Mouse (Mus musculus) kidney, embryonic 14.5 days (tissue): ENCODE measurements around the gene Rab11fip5. TPM values are rescaled to one million over a fixed set of nuclear protein-coding genes. Genes with fewer than 3 reads are reported as not detected.

Source experiments
- ATAC-seq: fragments of 200-750 bp; cut with Nextera tagmentation; 2 replicates; pipeline ENCODE4 v1.8.0; 2017; ENCODE audit warnings: moderate number of reproducible peaks, mild to moderate bottlenecking, moderate TSS enrichment, moderate library complexity; ENCODE audit not compliant: low FRiP score, low TSS enrichment
- H3K27ac ChIP-seq: fragments of 300-500 bp; sonication (generic); 2 replicates; pipeline ENCODE4 v1.5.1; 2014; ENCODE audit warnings: low read depth, mild to moderate bottlenecking, low read length, moderate library complexity, mixed read lengths
- H3K27me3 ChIP-seq: fragments of 300-500 bp; sonication (generic); 2 replicates; pipeline ENCODE4 v1.6.1; 2014; ENCODE audit warnings: mild to moderate bottlenecking, low read length; ENCODE audit not compliant: control insufficient read depth, insufficient read depth
- H3K36me3 ChIP-seq: fragments of 300-500 bp; sonication (generic); 2 replicates; pipeline ENCODE4 v1.6.1; 2014; ENCODE audit warnings: low read length, mixed read lengths; ENCODE audit not compliant: control insufficient read depth, insufficient read depth
- H3K4me1 ChIP-seq: fragments of 300-500 bp; sonication (generic); 2 replicates; pipeline ENCODE4 v1.6.1; 2014; ENCODE audit warnings: low read length, mixed read lengths; ENCODE audit not compliant: control insufficient read depth, insufficient read depth
- H3K4me2 ChIP-seq: fragments of 300-500 bp; sonication (generic); replicated peaks from 2 replicates; pipeline ENCODE4 v1.6.1; 2014; ENCODE audit warnings: low read depth, mild to moderate bottlenecking, low read length
- H3K4me3 ChIP-seq: fragments of 300-500 bp; sonication (generic); 2 replicates; pipeline ENCODE4 v1.5.1; 2014; ENCODE audit warnings: mild to moderate bottlenecking, low read length
- H3K9ac ChIP-seq: fragments of 300-500 bp; sonication (generic); 2 replicates; pipeline ENCODE4 v1.6.1; 2014; ENCODE audit warnings: low read depth, mild to moderate bottlenecking, low read length, moderate library complexity
- H3K9me3 ChIP-seq: fragments of 300-500 bp; sonication (generic); 2 replicates; pipeline ENCODE4 v1.6.1; 2016; ENCODE audit warnings: low read length; ENCODE audit not compliant: control insufficient read depth
- WGBS: fragments of 180-500 bp; shearing (Covaris S2); extraction: QIAGEN DNeasy Blood & Tissue Kit; methylation state at CpG from one replicate; pipeline ENCODE4 v1.1.7; 2014; 5-methylcytosine and 5-hydroxymethylcytosine counted together
- polyA plus RNA-seq: library from polyadenylated mRNA; unstranded; fragments of >200 nt; fragmentation: Nextera tagmentation; extraction: Ambion mirVana; gene quantifications from 2 replicates; pipeline ENCODE4 v1.2.1, GENCODE M21; 2014

Gene Rab11fip5
- polyA plus RNA-seq, 1 experiment from 2014 or later, result 9.0 TPM

DNA sequence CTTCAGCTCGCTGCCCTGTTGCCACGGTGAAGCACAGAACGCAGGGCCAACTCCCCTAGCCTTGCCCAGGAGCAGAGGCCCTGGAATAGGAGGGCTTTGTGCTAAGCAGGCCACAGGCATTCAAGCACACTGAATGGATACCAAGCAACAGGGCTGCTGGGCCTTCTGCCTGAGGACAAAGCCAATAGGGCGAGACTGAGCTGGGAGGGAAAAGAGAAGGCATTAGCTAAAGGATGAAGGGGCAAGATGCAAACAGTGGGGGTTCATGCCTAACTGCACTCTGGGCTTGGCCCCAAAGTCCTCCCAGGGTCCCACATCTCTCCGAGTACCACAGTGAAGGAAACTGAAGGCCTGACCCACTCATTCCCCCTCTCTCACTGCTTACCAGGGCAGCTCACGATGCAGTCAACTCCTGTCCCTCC, 54.0 kb downstream of the Rab11fip5 start:
- no peak overlapping the region for H3K27ac ChIP-seq
- H3K9me3 ChIP-seq, result no peaks in the 10 kb centered on the region
- H3K36me3 ChIP-seq, result no peaks in the 10 kb centered on the region
- no peak overlapping the region for H3K4me2 ChIP-seq
- H3K9ac ChIP-seq, result no peak overlapping the region
- no peaks in the 10 kb centered on the region for H3K4me1 ChIP-seq
- 80% methylated on average over 6 of the region's 6 CpGs for WGBS
- H3K27me3 ChIP-seq, result no peaks in the 10 kb centered on the region
- no peak overlapping the region for H3K4me3 ChIP-seq
- ATAC-seq, result no peak

DNA sequence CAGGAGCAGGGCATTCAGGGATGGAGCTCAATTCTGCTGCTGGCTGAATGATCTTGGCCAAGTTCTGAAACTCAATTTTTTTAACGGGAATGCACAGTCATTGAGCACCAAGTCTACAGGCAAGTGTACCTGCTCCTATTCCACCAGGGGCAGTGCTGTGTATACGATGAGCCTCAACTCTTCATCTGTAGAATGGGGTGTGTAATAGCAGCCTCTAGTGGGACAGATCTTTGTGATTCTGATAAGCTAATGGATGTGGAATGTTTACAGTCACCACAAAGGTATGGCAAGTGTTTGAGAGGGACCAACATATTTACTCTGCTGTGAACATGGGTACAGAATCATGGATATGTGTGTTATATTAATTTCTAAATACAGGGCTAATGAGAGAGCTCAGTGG, 58.2 kb downstream of the Rab11fip5 start:
- no peak overlapping the region for H3K4me3 ChIP-seq
- no peak for ATAC-seq
- H3K9ac ChIP-seq, result no peak overlapping the region
- H3K27ac ChIP-seq, result no peak overlapping the region
- H3K4me2 ChIP-seq, result no peak overlapping the region
- WGBS, result 87% methylated on average over 2 of the region's 2 CpGs
- H3K4me1 ChIP-seq, result peaks cover 4% of the 10 kb centered on the region; the same call in 1 of the 2 replicates
- H3K9me3 ChIP-seq, result no peaks in the 10 kb centered on the region
- H3K27me3 ChIP-seq, result no peaks in the 10 kb centered on the region
- no peaks in the 10 kb centered on the region for H3K36me3 ChIP-seq

DNA sequence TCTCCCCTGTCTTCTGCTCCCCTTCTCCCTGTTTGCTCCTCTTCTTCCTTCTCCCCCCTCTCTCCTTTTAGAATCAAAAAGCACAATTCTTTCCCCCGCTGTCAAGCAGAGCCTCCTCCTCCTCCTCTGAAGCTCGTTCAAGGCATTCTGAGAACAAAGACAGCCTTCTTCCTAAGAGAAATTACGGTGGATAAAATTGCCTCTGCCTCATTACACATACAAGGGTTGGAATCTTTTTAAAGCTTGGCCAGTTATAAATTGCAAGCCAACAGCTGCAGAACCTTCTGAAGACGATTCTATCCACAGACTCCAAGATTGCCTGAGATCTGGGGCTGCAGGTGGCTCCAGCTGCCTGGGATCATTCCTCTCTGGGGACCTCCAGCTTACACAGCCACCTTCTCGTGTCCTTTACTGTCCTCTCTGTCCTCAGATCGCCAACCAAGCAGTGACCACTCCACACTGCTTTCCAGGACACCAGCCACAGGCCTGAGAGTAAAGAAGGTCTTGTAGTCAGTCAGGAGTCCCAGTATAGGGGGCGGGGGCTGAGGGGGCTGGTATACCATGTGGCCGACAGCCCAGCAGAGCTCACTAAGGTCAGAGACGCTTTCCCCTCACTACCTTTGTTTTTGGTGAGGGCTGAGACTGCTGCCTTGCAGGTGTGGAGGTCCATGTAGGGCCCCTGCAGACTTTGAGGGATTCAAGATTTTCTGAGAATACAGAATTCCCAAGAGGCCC, 60.2 kb downstream of the Rab11fip5 start:
- WGBS, result 32% methylated on average over 9 of the region's 9 CpGs
- no peaks in the 10 kb centered on the region for H3K36me3 ChIP-seq

DNA sequence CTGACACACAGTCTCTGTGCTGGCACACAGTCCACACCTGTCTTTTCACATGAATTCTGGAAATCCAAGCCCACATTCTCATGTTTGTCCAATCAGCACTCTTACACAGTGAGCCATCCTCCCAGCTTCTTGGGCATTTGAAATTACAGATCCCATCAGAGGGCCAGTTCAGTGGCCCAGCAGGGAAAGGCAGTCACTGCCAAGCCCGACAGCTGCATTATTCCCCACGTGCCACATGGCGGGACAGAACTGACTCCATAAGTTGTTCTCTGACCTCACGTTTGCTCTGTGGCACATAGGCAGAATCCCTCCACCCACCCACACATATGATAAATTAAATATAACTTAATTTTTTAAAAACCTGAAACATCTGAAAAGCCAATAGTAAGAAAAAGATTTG, 66.5 kb downstream of the Rab11fip5 start:
- no peak for ATAC-seq
- no peaks in the 10 kb centered on the region for H3K27me3 ChIP-seq
- no peak overlapping the region for H3K4me2 ChIP-seq
- H3K36me3 ChIP-seq, result no peaks in the 10 kb centered on the region
- H3K4me3 ChIP-seq, result no peak overlapping the region
- no peaks in the 10 kb centered on the region; the same call in 1 of the 2 replicates for H3K4me1 ChIP-seq
- WGBS, result 88% methylated on average over 4 of the region's 4 CpGs
- no peak overlapping the region for H3K9ac ChIP-seq
- H3K9me3 ChIP-seq, result no peaks in the 10 kb centered on the region
- no peak overlapping the region for H3K27ac ChIP-seq

More for the DNA sequence above, 60.2 kb downstream of the Rab11fip5 start:
- Histone ChIP-seq H3K4me1 (peaks cover 4% of the 10 kb centered on the region; the same call in 1 of the 2 replicates), H3K9ac (no peak overlapping the region), H3K27ac (no peak overlapping the region), H3K9me3 (no peaks in the 10 kb centered on the region), H3K4me2 (no peak overlapping the region), H3K4me3 (no peak overlapping the region), H3K27me3 (no peaks in the 10 kb centered on the region)
- no peak for ATAC-seq

DNA sequence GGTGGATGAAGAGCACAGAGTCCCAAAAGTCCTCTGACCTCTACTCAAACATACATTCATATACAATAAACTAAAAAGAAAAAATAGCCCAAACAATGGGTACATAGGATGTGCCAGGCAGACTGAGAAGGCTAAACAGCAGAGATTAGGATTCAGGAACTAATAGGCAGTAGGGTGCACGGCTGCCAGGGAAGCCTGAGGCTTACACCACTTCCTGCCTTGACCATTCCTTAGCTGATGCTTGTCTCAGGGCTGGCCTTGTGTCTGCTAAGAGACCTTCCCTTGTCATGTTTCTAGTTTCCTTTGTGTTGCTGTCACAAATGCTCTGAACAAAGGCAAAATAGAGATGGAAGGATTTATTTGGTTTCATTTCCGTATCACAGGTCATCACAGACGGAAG, 68.1 kb downstream of the Rab11fip5 start:
- H3K36me3 ChIP-seq, result no peaks in the 10 kb centered on the region

DNA sequence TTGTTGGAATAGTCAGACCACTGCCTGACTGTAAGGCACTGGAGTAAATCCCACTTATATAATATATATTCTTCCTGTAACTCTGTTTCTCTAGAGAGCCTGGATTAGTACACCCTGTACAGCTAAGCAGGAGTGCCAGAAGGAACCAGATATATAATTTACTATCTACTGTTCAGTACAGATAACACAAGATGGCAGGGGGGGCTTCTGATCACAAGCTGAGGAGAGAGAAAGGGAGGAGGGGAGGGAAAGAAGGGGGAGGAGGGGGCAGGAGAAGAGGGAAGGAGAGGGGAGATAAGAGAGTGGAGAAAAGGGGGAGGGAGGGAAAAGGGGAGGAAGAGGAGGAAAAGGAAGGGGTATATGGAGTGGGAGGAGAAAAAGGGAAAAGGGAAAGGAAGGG, 68.6 kb downstream of the Rab11fip5 start:
- no peaks in the 10 kb centered on the region for H3K9me3 ChIP-seq
- ATAC-seq, result no peak
- no peaks in the 10 kb centered on the region; the same call in 1 of the 2 replicates for H3K4me1 ChIP-seq
- H3K36me3 ChIP-seq, result no peaks in the 10 kb centered on the region
- H3K4me2 ChIP-seq, result no peak overlapping the region
- H3K27ac ChIP-seq, result no peak overlapping the region
- no peaks in the 10 kb centered on the region for H3K27me3 ChIP-seq
- H3K9ac ChIP-seq, result no peak overlapping the region
- H3K4me3 ChIP-seq, result no peak overlapping the region

More for the DNA sequence above, 68.1 kb downstream of the Rab11fip5 start:
- H3K27me3 ChIP-seq, result no peaks in the 10 kb centered on the region
- H3K9me3 ChIP-seq, result no peaks in the 10 kb centered on the region
- no peak overlapping the region for H3K27ac ChIP-seq
- ATAC-seq, result no peak
- H3K4me3 ChIP-seq, result no peak overlapping the region
- H3K4me2 ChIP-seq, result no peak overlapping the region
- WGBS, result 82% methylated on average over 3 of the region's 3 CpGs
- H3K9ac ChIP-seq, result no peak overlapping the region
- H3K4me1 ChIP-seq, result no peaks in the 10 kb centered on the region; the same call in 1 of the 2 replicates

DNA sequence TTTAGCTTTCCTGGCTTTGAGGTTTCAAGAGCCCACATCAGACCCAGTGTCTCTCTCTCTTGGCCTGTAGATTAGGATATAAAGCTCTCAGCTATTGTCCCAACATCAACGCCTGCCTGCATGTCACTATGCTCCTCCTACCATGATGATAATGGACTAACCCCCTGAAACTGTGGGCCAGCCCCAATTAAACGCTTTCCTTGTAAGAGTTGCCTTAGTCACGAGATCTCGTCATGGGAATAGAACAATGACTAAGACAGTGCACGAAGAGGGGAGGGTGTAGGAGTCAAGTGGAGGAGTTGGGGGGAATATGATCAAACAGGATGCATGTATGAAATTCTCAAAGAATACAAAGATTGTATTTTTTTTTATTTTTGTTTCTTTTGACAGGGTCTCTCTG, 69.5 kb downstream of the Rab11fip5 start:
- H3K9me3 ChIP-seq, result no peaks in the 10 kb centered on the region
- WGBS, result 87% methylated on average over 5 of the region's 5 CpGs
- H3K4me3 ChIP-seq, result no peak overlapping the region
- H3K36me3 ChIP-seq, result no peaks in the 10 kb centered on the region
- H3K27me3 ChIP-seq, result no peaks in the 10 kb centered on the region
- ATAC-seq, result no peak
- no peak overlapping the region for H3K27ac ChIP-seq
- no peak overlapping the region for H3K9ac ChIP-seq
- no peak overlapping the region for H3K4me2 ChIP-seq
- no peaks in the 10 kb centered on the region; the same call in 1 of the 2 replicates for H3K4me1 ChIP-seq

DNA sequence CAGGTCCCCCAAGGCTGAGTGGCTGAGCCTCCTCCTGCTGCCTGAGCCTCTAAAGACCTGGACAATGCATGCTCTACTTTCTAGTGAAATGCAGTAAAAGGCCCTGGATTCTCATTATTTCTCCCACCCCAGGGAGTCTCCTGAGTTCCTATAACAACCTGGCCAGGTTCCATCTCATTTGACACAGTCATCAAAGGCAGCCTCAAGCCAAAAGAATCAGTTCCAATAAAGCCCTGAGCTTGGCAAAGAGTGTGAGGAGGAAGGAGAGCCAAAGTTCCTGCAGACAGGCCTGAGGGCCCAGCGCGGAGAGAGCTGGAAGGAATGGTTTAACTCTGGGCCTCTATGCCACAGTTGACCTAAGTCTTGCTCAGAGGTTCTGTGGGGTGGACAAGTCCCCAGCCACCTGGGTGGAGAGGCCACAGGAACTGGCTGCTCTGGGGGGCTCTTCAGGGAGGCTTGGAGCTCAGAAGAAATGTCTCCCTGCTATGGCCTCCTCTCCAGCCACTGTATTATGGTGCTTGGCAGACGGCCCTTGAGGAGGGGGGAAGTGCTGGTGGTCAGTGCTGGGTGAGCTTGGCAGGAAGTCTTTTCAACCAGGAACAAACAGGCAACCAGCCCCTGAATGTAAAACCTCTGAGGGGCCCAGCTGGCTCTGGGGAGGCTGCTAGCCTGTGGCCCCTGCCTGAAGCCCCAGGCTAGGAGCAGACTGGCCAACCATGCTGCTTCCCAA, 71.9 kb downstream of the Rab11fip5 start:
- ATAC-seq, result no peak
- peak overlapping the region; percentile 30; the same call in 1 of the 2 replicates for H3K27ac ChIP-seq

More for the DNA sequence above, 71.9 kb downstream of the Rab11fip5 start:
- no peaks in the 10 kb centered on the region for H3K36me3 ChIP-seq
- H3K9ac ChIP-seq, result no peak overlapping the region
- H3K4me3 ChIP-seq, result no peak overlapping the region
- H3K4me2 ChIP-seq, result no peak overlapping the region
- H3K4me1 ChIP-seq, result no peaks in the 10 kb centered on the region; the same call in 1 of the 2 replicates
- H3K9me3 ChIP-seq, result no peaks in the 10 kb centered on the region
- WGBS, result 62% methylated on average over 3 of the region's 3 CpGs
- H3K27me3 ChIP-seq, result no peaks in the 10 kb centered on the region
